In genomic region chr8:18287536-18288237, GRCm38 (mm10) we compare ENCODE assay signal across 13 mouse cellular contexts.
DNase-seq lines count a peak whose midpoint lies in the region; ATAC-seq and TF ChIP-seq lines count a peak whose summit lies in the region.
"Had no signal": no experiment of that assay in that cellular context is flagged by ENCODE, and none has a peak within 500 bp of the region (broad histone marks: within the 10 kb centered on the region; RNA-seq: fewer than 3 reads in every experiment).

No protein-coding gene starts in this region.

- peak; percentile 74 for DNase-seq in heart, adult 11 months
- no peak for DNase-seq in heart, postnatal 4 days
- DNase-seq in left cerebral cortex, postnatal 36 days (ENCODE audit: low spot score in 2 of 2) = peak; percentile 12 to 21
- DNase-seq in left cerebral cortex, adult 11 months (ENCODE audit: low spot score) = no peak
- DNase-seq in brain, embryonic 14.5 days (ENCODE audit: low read depth) = peak; percentile 68
- peak; percentile 54 for DNase-seq in hindbrain, postnatal 0 days (ENCODE audit: low spot score)
- DNase-seq in urinary bladder, postnatal 36 days (ENCODE audit: low spot score in 2 of 2) = no peak
- DNase-seq in stomach, postnatal 0 days (ENCODE audit: low spot score) = no peak

- H3K4me3 ChIP-seq in hindbrain, postnatal 0 days (ENCODE audit: low read length) = no peak overlapping the region
- H3K4me3 ChIP-seq in stomach, postnatal 0 days (ENCODE audit: low read depth, low read length) = no peak overlapping the region
- H3K4me3 ChIP-seq: erythroblast, embryonic 14.5 days; left cerebral cortex, adult 2 months; liver, embryonic 15.5 days had no signal

- no peaks in the 10 kb centered on the region for H3K27me3 ChIP-seq in hindbrain, postnatal 0 days (ENCODE audit: insufficient read depth, low read length)
- no peaks in the 10 kb centered on the region for H3K27me3 ChIP-seq in stomach, postnatal 0 days (ENCODE audit: control insufficient read depth, insufficient read depth, low read length)
- H3K27me3 ChIP-seq: liver, embryonic 15.5 days had no signal

- intact Hi-C loops in left cerebral cortex, postnatal 36 days (cut with DNase I) = no loop called here

- WGBS in hindbrain, postnatal 0 days = 49% methylated on average over 8 of the region's 8 CpGs
- WGBS in stomach, postnatal 0 days = 71% methylated on average over 8 of the region's 8 CpGs

- TF ChIP-seq EP300 in stomach, postnatal 0 days (optimal IDR thresholded peaks at IDR 0.05) = no peak

- peak; percentile 10; the same call in 1 of the 2 replicates for ATAC-seq in hindbrain, postnatal 0 days
- ATAC-seq in stomach, postnatal 0 days (ENCODE audit: low FRiP score, low TSS enrichment) = no peak
- ATAC-seq: intestine, postnatal 0 days; Patski had no signal

- H3K4me2 ChIP-seq in hindbrain, postnatal 0 days (ENCODE audit: low read depth, low read length) = no peak overlapping the region
- no peak overlapping the region for H3K4me2 ChIP-seq in stomach, postnatal 0 days (replicated peaks; ENCODE audit: low read depth)
- H3K4me2 ChIP-seq: liver, embryonic 15.5 days had no signal

- TF ChIP-seq CTCF in brain, embryonic 14.5 days (IDR thresholded peaks at IDR 0.05; ENCODE audit: borderline replicate concordance, extremely low read depth, insufficient read depth, insufficient read length) = no peak
- TF ChIP-seq CTCF in hindbrain, postnatal 0 days (IDR thresholded peaks at IDR 0.05; ENCODE audit: low read depth) = no peak
- no peak for TF ChIP-seq CTCF in stomach, postnatal 0 days (IDR thresholded peaks at IDR 0.05; ENCODE audit: low read depth)

- no peak overlapping the region for H3K9ac ChIP-seq in hindbrain, postnatal 0 days (replicated peaks; ENCODE audit: low read length)
- H3K9ac ChIP-seq in stomach, postnatal 0 days (ENCODE audit: low read length) = no peak overlapping the region
- H3K9ac ChIP-seq: liver, embryonic 15.5 days had no signal

- H3K36me3 ChIP-seq in hindbrain, postnatal 0 days (ENCODE audit: insufficient read depth, low read length) = no peaks in the 10 kb centered on the region
- H3K36me3 ChIP-seq in stomach, postnatal 0 days (ENCODE audit: control insufficient read depth, insufficient read depth, low read length) = no peaks in the 10 kb centered on the region
- H3K36me3 ChIP-seq: liver, embryonic 15.5 days had no signal

- no peaks in the 10 kb centered on the region for H3K4me1 ChIP-seq in hindbrain, postnatal 0 days (ENCODE audit: insufficient read depth, low read length)
- no peaks in the 10 kb centered on the region for H3K4me1 ChIP-seq in stomach, postnatal 0 days (replicated peaks; ENCODE audit: control insufficient read depth, insufficient read depth)
- H3K4me1 ChIP-seq: liver, embryonic 15.5 days had no signal

- H3K9me3 ChIP-seq in hindbrain, postnatal 0 days (ENCODE audit: low read length) = no peaks in the 10 kb centered on the region
- H3K9me3 ChIP-seq in stomach, postnatal 0 days (ENCODE audit: control insufficient read depth, low read length) = no peaks in the 10 kb centered on the region
- H3K9me3 ChIP-seq: liver, embryonic 15.5 days had no signal

- no peak for TF ChIP-seq POLR2A in brain, embryonic 14.5 days (IDR thresholded peaks at IDR 0.05; ENCODE audit: borderline replicate concordance, extremely low read depth, insufficient read depth, insufficient read length, poor library complexity, severe bottlenecking)

- H3K27ac ChIP-seq in hindbrain, postnatal 0 days = no peak overlapping the region
- no peak overlapping the region for H3K27ac ChIP-seq in stomach, postnatal 0 days (replicated peaks)
- H3K27ac ChIP-seq: left cerebral cortex, adult 2 months; liver, embryonic 15.5 days had no signal

Comparison
In these comparisons a context has a peak if more than half of its experiments do, and no peak if none do; other contexts are left out.
1. DNase-seq: peak in heart, adult 11 months (single experiment), left cerebral cortex, postnatal 36 days (2 of 2), brain, embryonic 14.5 days (single experiment) and hindbrain, postnatal 0 days (single experiment); none in heart, postnatal 4 days (single experiment), left cerebral cortex, adult 11 months (single experiment), urinary bladder, postnatal 36 days (0 of 2) and stomach, postnatal 0 days (single experiment).